Mouse (Mus musculus) ES-E14 (cell line): ENCODE measurements around the gene Il10. TPM values are rescaled to one million over a fixed set of nuclear protein-coding genes. Genes with fewer than 3 reads are reported as not detected.

Source experiments
- DNase-seq: peaks from one replicate; pipeline ENCODE4 v3.0.0-alpha.2; 2013; ENCODE audit warnings: low read depth, low spot score
- H3K27ac ChIP-seq: 2 replicates; pipeline ENCODE4 v1.5.1; 2012; ENCODE audit warnings: low read depth, mild to moderate bottlenecking, low read length, moderate library complexity, mixed read lengths; ENCODE audit not compliant: poor library complexity, insufficient read depth, severe bottlenecking
- H3K36me3 ChIP-seq: 2 replicates; pipeline ENCODE4 v1.6.1; 2012; ENCODE audit warnings: mild to moderate bottlenecking, low read length, moderate library complexity, mixed read lengths; ENCODE audit not compliant: control insufficient read depth, poor library complexity, insufficient read depth, severe bottlenecking
- H3K4me1 ChIP-seq, 2 experiments: fragments of 150-350 bp in 1 of 2; sonication (generic) in 1 of 2; 2 replicates each; pipeline ENCODE4 v1.6.1; 2012; ENCODE audit warnings: low read length in 2 of 2, mild to moderate bottlenecking in 1 of 2, mixed read lengths in 1 of 2; ENCODE audit not compliant: control insufficient read depth in 2 of 2, insufficient read depth in 2 of 2, poor library complexity in 1 of 2
- H3K4me3 ChIP-seq, 2 experiments: fragments of 150-350 bp in 1 of 2; sonication (generic) in 1 of 2; 2 replicates each; pipeline ENCODE4 v1.5.1; 2012; ENCODE audit warnings: low read length in 2 of 2, low read depth in 1 of 2, mild to moderate bottlenecking in 1 of 2, mixed read lengths in 1 of 2; ENCODE audit not compliant: insufficient read depth in 1 of 2, poor library complexity in 1 of 2, severe bottlenecking in 1 of 2
- H3K9ac ChIP-seq: 2 replicates; pipeline ENCODE4 v1.6.1; 2012; ENCODE audit warnings: low read depth, mild to moderate bottlenecking, low read length, mixed read lengths; ENCODE audit not compliant: poor library complexity, insufficient read depth, severe bottlenecking
- H3K9me3 ChIP-seq: fragments of 150-350 bp; sonication (generic); 2 replicates; pipeline ENCODE4 v1.6.1; 2012; ENCODE audit warnings: low read depth, mild to moderate bottlenecking, low read length; ENCODE audit not compliant: control insufficient read depth, insufficient read depth
- CHD2 ChIP-seq: IDR thresholded peaks from 2 replicates; pipeline ENCODE4 v1.6.1; 2014; ENCODE audit warnings: mild to moderate bottlenecking, low read depth, low read length, inconsistent platforms
- HCFC1 ChIP-seq: IDR thresholded peaks from 2 replicates; pipeline ENCODE4 v1.6.1; 2012; ENCODE audit warnings: low read length, inconsistent platforms, borderline replicate concordance; ENCODE audit not compliant: insufficient read depth
- MAFK ChIP-seq: IDR thresholded peaks from 2 replicates; pipeline ENCODE4 v1.6.1; 2014; ENCODE audit warnings: mild to moderate bottlenecking, low read depth, low read length, inconsistent platforms; ENCODE audit not compliant: insufficient read depth
- ZC3H11A ChIP-seq: IDR thresholded peaks from 2 replicates; pipeline ENCODE4 v1.6.1; 2012; ENCODE audit warnings: low read depth, mild to moderate bottlenecking, inconsistent platforms, low read length, borderline replicate concordance
- ZNF384 ChIP-seq: IDR thresholded peaks from 2 replicates; pipeline ENCODE4 v1.6.1; 2012; ENCODE audit warnings: low read depth, low read length, inconsistent platforms
- in situ Hi-C, 2 experiments: fragments of 600-800 bp; cut with MboI; formaldehyde crosslinking; loops; one replicate each; pipeline ENCODE4 v1.15.1; 2025; ENCODE audit warnings: low sequenced_read_pairs in 2 of 2, inconsistent platforms in 1 of 2; ENCODE audit not compliant: unreplicated experiment in 2 of 2
- total RNA-seq: library from RNA; depleted of rRNA; stranded (reverse); fragments of 300-350 nt; gene quantifications from 2 replicates; pipeline ENCODE4 v1.2.3, GENCODE M21; 2012

Gene Il10
- total RNA-seq, 1 experiment: 1.8 TPM

GRCm38 (mm10) chr1:130989331-130989730 is 30.3 kb upstream of the Il10 start:
- in situ Hi-C loops: no loop called here

GRCm38 (mm10) chr1:130990448-130990847 is 29.2 kb upstream of the Il10 start:
- Histone ChIP-seq H3K9me3 (no peaks in the 10 kb centered on the region), H3K4me1 (no peaks in the 10 kb centered on the region), H3K4me3 (no peak overlapping the region), H3K36me3 (no peaks in the 10 kb centered on the region), H3K27ac (no peak overlapping the region), H3K9ac (no peak overlapping the region)
- in situ Hi-C loops: no loop called here
- TF ChIP-seq MAFK (no peak), ZC3H11A (no peak), CHD2 (no peak), ZNF384 (no peak), HCFC1 (no peak)
- no peak for DNase-seq

More at GRCm38 (mm10) chr1:130989331-130989730, 30.3 kb upstream of the Il10 start:
- Histone ChIP-seq H3K4me1 (no peaks in the 10 kb centered on the region), H3K9me3 (no peaks in the 10 kb centered on the region), H3K27ac (no peak overlapping the region), H3K36me3 (no peaks in the 10 kb centered on the region), H3K9ac (no peak overlapping the region), H3K4me3 (no peak overlapping the region)
- no peak for TF ChIP-seq ZNF384
- no peak for TF ChIP-seq ZC3H11A
- TF ChIP-seq HCFC1: no peak
- TF ChIP-seq MAFK: no peak
- no peak for TF ChIP-seq CHD2
- no peak for DNase-seq

GRCm38 (mm10) chr1:130993574-130994154 is 26.0 kb upstream of the Il10 start:
- in situ Hi-C loops: no loop called here
- Histone ChIP-seq H3K27ac (no peak overlapping the region), H3K4me1 (no peaks in the 10 kb centered on the region), H3K9me3 (no peaks in the 10 kb centered on the region), H3K4me3 (no peak overlapping the region), H3K9ac (no peak overlapping the region), H3K36me3 (no peaks in the 10 kb centered on the region)
- TF ChIP-seq ZNF384 (no peak), ZC3H11A (no peak), HCFC1 (no peak), CHD2 (no peak), MAFK (no peak)
- DNase-seq: no peak

- no peaks in the 10 kb centered on the region for H3K9me3 ChIP-seq
- TF ChIP-seq ZNF384 (no peak), HCFC1 (no peak), MAFK (no peak), ZC3H11A (no peak), CHD2 (no peak)
- H3K36me3 ChIP-seq: no peaks in the 10 kb centered on the region
- H3K9ac ChIP-seq: no peak overlapping the region
- in situ Hi-C loops: no loop called here
- no peak overlapping the region for H3K4me3 ChIP-seq
- no peak overlapping the region for H3K27ac ChIP-seq
- DNase-seq: no peak
- H3K4me1 ChIP-seq: no peaks in the 10 kb centered on the region
Measured at GRCm38 (mm10) chr1:130995515-130995914, 24.1 kb upstream of the Il10 start.
